Mouse (Mus musculus) spleen, postnatal 36 days (tissue): ENCODE data around the gene Gjb5.

Experiments used
- DNase-seq, 2 experiments: peaks; one replicate each; pipeline ENCODE4 v3.0.0; 2022; ENCODE audit warnings: low spot score in 2 of 2, mixed read lengths in 1 of 2

Gene Gjb5

GRCm38 (mm10) chr4:127349560-127350300, 8.3 kb downstream of the Gjb5 start:
- DNase-seq = no peak

GRCm38 (mm10) chr4:127345000-127345399, 13.0 kb downstream of the Gjb5 start:
- DNase-seq = no peak

GRCm38 (mm10) chr4:127341372-127341771, 16.6 kb downstream of the Gjb5 start:
- DNase-seq = no peak

- DNase-seq = no peak
These were observed 20.3 kb downstream of the Gjb5 start for GRCm38 (mm10) chr4:127337668-127338067.

GRCm38 (mm10) chr4:127334870-127335504, 23.0 kb downstream of the Gjb5 start:
- no peak for DNase-seq

- no peak for DNase-seq
These were observed 26.8 kb downstream of the Gjb5 start for GRCm38 (mm10) chr4:127331171-127331570.

- DNase-seq = no peak
These were observed 27.5 kb downstream of the Gjb5 start, which contains the start of gene Gjb3 for GRCm38 (mm10) chr4:127330181-127331100. TSS of gene Gjb3 (minus strand) at chr4:127330844.

- DNase-seq = no peak
These were observed 28.2 kb downstream of the Gjb5 start for GRCm38 (mm10) chr4:127329751-127330150.

GRCm38 (mm10) chr4:127329046-127329445, 28.9 kb downstream of the Gjb5 start:
- no peak for DNase-seq

GRCm38 (mm10) chr4:127328378-127328777, 29.6 kb downstream of the Gjb5 start:
- no peak for DNase-seq

GRCm38 (mm10) chr4:127327749-127328148, 30.2 kb downstream of the Gjb5 start:
- no peak for DNase-seq

GRCm38 (mm10) chr4:127327258-127327657, 30.7 kb downstream of the Gjb5 start:
- no peak for DNase-seq

- no peak for DNase-seq
These were observed 32.7 kb downstream of the Gjb5 start for GRCm38 (mm10) chr4:127325276-127325675.

- peak in 1 of 2 experiments; percentile 19 for DNase-seq
These were observed 33.2 kb downstream of the Gjb5 start for GRCm38 (mm10) chr4:127324759-127325158.

- no peak for DNase-seq
These were observed 33.7 kb downstream of the Gjb5 start for GRCm38 (mm10) chr4:127324296-127324695.

- DNase-seq = no peak
These were observed 34.3 kb downstream of the Gjb5 start for GRCm38 (mm10) chr4:127323651-127324050.

GRCm38 (mm10) chr4:127319613-127320012, 38.4 kb downstream of the Gjb5 start:
- DNase-seq = peak; percentile 24 to 35

GRCm38 (mm10) chr4:127317143-127317542, 40.8 kb downstream of the Gjb5 start:
- DNase-seq = no peak

GRCm38 (mm10) chr4:127315753-127316152, 42.2 kb downstream of the Gjb5 start:
- DNase-seq = no peak

- no peak for DNase-seq
These were observed 43.4 kb downstream of the Gjb5 start for GRCm38 (mm10) chr4:127314585-127314984.

GRCm38 (mm10) chr4:127313861-127314260, 44.1 kb downstream of the Gjb5 start, which contains the start of gene Gja4:
TSS of gene Gja4 (minus strand) at chr4:127314039.
- DNase-seq = peak; percentile 27 to 38

GRCm38 (mm10) chr4:127312349-127312748, 45.6 kb downstream of the Gjb5 start:
- DNase-seq = no peak
